Mouse (Mus musculus) left cerebral cortex, postnatal 10 days (tissue): Measurements from ENCODE around the gene Actl6b. TPM values are rescaled to one million over a fixed set of nuclear protein-coding genes. Genes with fewer than 3 reads are reported as not detected.
A peak's percentile ranks its signal among the peaks of the same experiment; 100 is the strongest.

Experiments
- DNase-seq, 2 experiments: peaks; one replicate each; pipeline ENCODE4 v3.0.0; 2021 to 2022; ENCODE audit warnings: low spot score in 2 of 2, mixed read lengths in 1 of 2; ENCODE audit errors: extremely low spot score in 1 of 2
- intact Hi-C: fragments of 180-260 bp; cut with DNase I; formaldehyde crosslinking; loops from one replicate; pipeline ENCODE4 v1.15.1; 2025
- microRNA-seq: library from miRNA; unstranded; fragments of <30 nt; microRNA quantifications from one replicate; pipeline ENCODE4 v1.2.0, GENCODE M21; 2022
- total RNA-seq, 2 experiments: library from RNA; stranded (reverse); gene quantifications; 2 replicates each; pipeline ENCODE4 v1.2.3; 2021

The Actl6b gene
- total RNA-seq, 2 experiments from 2014 or later, result 151 to 152 TPM

DNA sequence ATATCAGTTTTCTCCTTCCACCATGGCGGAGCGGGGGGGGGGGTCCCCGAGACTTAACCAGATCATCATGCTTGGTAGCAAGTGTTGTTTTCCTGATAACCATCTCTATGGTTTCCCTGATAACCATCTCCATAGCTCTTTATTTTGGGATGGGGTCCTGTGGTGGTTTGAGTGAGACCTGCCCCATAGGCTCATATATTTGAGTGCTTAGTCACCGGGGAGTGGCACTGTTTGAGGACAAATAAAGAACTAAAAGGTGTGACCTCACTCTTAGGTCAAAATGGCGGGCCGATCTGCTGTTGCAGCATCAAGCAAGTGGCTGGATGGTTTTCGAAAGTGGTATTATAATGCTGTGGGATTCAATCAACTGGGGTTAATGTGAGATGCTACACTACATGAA, 62.0 kb downstream of the Actl6b start:
- intact Hi-C loops, result no loop called here
- no peak for DNase-seq

Small RNAs within 50 kb of the gene (microRNA-seq; reads per million reads assigned to microRNA genes)
- 3.4 reads per million, percentile 7 among the genes with 10 or more reads in this experiment for gene Mir6418

Other genes starting within 250 kb of the Actl6b start
- gene Srrt, start 245.8 kb upstream of the Actl6b start, total RNA-seq, result 100 to 1,000 TPM; 164 to 170 TPM
- gene Trip6, start 239.1 kb upstream of the Actl6b start, total RNA-seq, result 1 to 10 TPM; 4.1 to 4.9 TPM
- 10 to 100 TPM; 28.6 to 28.9 TPM for gene Slc12a9, start 219.9 kb upstream of the Actl6b start, total RNA-seq
- gene Ephb4, start 203.4 kb upstream of the Actl6b start, total RNA-seq, result 1 to 10 TPM; 5.4 to 7.5 TPM
- under 1 TPM; 0.47 to 0.69 TPM for gene Zan, start 76.5 kb upstream of the Actl6b start, total RNA-seq
- 10 to 100 TPM; 36.5 to 36.8 TPM for gene Pop7, start 51.0 kb upstream of the Actl6b start, total RNA-seq
- gene Gigyf1, start 35.0 kb upstream of the Actl6b start, total RNA-seq, result 10 to 100 TPM; 43.0 TPM
- not detected for gene Epo, start 20.3 kb upstream of the Actl6b start, total RNA-seq
- 1,000 to 10,000 TPM in 1 of 2 experiments, 100 to 1,000 TPM in 1; 996 to 1,005 TPM for gene Gnb2, start 20.0 kb upstream of the Actl6b start, total RNA-seq
- 10 to 100 TPM; 23.7 to 26.7 TPM for gene Tfr2, start 16.3 kb downstream of the Actl6b start, total RNA-seq
- 10 to 100 TPM; 38.8 to 43.1 TPM for gene Mospd3, start 47.5 kb downstream of the Actl6b start, total RNA-seq
- gene Pcolce, start 60.3 kb downstream of the Actl6b start, total RNA-seq, result 10 to 100 TPM; 11.4 to 12.3 TPM
- under 1 TPM; 0.19 to 0.26 TPM for gene Fbxo24, start 75.5 kb downstream of the Actl6b start, total RNA-seq
- 10 to 100 TPM; 15.1 to 15.6 TPM for gene Lrch4, start 75.6 kb downstream of the Actl6b start, total RNA-seq
- gene Gm20605, start 75.7 kb downstream of the Actl6b start, total RNA-seq, result 1 to 10 TPM; 4.4 to 5.6 TPM
- 1 to 10 TPM; 2.7 to 4.5 TPM for gene Sap25, start 87.8 kb downstream of the Actl6b start, total RNA-seq
- gene Irs3, start 92.2 kb downstream of the Actl6b start, total RNA-seq, result under 1 TPM in 1 of 2 experiments, not detected in 1; 0.36 TPM
- gene Agfg2, start 131.2 kb downstream of the Actl6b start, total RNA-seq, result 10 to 100 TPM; 33.3 to 36.5 TPM
- 100 to 1,000 TPM; 116 to 119 TPM for gene Nyap1, start 188.1 kb downstream of the Actl6b start, total RNA-seq
- gene Tsc22d4, start 192.2 kb downstream of the Actl6b start, total RNA-seq, result 100 to 1,000 TPM; 112 to 120 TPM
- gene Ppp1r35, start 225.3 kb downstream of the Actl6b start, total RNA-seq, result 10 to 100 TPM; 28.0 to 28.7 TPM
- gene Mepce, start 234.1 kb downstream of the Actl6b start, total RNA-seq, result 10 to 100 TPM; 30.1 to 35.3 TPM
- 1 to 10 TPM; 5.7 to 6.0 TPM for gene Zcwpw1, start 234.3 kb downstream of the Actl6b start, total RNA-seq